Mouse (Mus musculus): ENCODE measurements around the gene Col19a1.

Col19a1 gene

DNA sequence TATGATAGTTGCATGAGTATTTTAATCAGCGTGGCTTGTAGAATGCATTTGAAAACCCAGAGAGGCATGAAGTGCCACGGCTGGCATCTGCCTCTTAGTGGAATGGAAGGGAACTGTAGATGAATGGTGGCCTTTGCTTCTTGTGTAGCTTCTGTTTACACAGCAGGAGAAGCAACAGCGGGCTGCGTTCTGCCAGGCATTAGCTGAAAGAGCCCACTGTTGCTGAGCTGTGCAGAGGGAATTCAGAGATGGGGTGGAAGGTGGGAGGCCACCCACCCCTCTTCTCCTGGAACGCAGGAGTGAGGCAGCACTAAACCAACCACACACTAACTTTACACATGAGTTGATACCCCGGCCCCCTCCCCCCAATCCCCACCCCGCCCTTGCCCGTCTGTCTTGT, 356.8 kb downstream of the Col19a1 start:
- DNase-seq (ENCODE audit: low read depth in 1 of 2, low spot score in 2 of 2): no peak

DNA sequence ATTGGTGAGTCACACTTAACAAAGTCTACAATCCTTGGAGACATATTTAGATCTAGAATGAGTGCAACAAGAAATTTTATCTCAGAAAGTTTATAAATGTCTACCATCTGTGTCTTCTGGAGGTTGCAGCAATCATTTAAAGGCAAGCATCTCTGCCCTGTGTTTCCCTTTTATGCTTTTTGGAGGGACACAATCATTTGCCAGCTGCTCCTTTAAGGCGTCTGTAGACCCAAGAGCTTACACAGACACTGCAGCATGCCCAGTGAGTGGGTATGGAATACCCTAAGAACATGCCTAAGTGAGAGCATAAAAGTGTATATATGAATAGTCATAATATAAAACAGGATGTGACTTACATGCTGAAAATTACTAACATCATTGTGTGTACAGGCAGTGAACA, 357.7 kb downstream of the Col19a1 start:
- DNase-seq (ENCODE audit: low read depth in 1 of 2, low spot score in 2 of 2): no peak

DNA sequence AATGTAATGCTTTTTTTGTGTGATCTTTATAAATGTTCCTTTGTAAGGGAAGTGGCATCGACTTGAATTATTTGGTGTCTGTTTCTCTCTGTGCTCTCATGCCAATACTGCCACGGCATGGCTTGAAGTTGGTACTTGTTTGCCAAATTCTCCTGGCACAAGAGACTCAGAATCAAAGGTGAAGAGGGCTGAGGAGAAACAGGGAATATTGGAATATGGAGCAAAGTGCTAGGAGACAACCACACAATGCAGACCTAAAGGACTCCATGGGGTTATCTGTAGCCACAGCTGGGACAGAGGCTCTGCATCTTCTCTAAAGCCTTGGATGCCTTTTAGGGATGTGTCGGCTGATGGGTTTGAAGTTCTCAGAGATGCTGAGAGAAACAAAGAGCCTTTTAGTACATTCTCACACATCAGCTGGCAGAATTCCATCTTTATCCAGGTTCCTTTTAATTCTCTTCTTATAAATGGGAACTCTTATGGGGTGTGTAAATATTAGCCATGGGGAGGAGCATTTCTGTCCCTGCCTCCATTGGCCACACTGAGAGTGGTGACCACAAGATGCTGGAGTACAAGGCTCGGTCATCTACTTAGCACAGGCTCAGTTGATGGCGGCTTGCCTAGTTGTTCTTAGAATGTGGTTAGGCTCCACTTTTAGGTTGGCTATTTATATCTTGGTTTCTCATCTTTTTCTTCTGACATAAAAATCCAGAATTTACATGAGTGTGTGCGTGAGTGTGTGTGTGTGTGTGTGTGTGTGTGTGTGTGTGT, 360.1 kb downstream of the Col19a1 start:
- no peak for DNase-seq (ENCODE audit: low read depth in 1 of 2, low spot score in 2 of 2)

DNA sequence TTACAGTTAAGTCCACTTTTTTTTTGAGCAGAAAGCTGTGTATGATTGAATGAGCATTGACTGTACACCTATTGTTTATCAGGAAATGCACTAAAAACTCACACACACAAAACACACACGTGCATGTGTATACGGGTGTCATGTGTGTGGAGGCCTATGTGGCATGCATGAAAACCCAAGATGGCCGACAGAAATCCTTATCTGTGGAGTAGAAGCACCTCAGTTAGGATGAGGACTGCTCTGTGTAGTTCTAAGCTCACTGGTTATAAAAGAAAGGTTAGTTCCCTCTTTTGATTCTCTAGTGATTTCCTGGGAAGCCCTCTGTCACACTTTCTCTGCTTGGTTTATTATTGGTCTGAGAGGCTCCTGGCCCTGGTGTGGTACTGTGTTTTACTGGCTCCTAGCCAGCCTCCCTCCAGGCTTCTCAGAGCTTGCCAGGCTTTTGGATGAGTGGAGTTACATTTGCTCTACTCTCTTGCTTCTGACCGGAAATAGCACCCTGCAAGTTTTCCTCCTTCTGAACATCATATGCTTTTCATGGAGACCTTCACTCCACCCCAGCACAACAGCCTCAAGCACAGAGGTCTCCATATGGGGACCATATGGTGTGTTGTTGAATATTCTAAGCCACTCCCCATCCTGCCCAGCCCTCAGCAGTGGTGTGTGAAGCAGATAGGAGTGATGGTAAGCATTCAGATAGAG, 361.3 kb downstream of the Col19a1 start:
- DNase-seq (ENCODE audit: low read depth in 1 of 2, low spot score in 2 of 2): no peak

DNA sequence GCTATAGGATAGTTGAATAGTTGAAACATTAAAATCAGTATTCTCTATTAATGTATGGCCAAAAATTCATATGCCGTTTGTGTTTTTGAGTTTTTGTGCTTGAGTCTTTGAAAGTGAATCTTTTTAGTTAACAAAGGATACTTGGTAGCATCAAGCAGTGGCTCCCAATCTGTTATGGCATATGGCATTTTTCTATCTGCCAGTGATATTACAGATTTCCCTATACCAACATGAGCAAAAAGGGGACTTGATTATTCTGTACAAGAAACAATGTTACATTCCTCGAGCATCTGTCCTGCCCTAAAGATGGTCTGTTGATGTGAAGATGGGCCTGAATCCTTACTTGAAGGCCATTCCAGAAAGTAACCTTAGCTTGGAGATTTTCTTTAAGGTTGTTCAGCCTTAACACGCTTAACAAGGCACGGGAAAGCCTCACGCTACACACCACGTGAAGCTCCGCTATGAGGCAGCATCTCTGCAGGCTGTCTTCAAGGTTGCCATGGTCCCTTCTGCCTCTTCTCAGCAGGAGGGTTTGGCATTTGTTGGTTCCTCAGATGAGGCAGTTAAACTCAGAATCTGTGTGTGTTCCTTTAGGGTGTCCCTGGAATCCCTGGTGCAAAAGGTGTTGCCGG, 364.2 kb downstream of the Col19a1 start:
- no peak for DNase-seq (ENCODE audit: low read depth in 1 of 2, low spot score in 2 of 2)

DNA sequence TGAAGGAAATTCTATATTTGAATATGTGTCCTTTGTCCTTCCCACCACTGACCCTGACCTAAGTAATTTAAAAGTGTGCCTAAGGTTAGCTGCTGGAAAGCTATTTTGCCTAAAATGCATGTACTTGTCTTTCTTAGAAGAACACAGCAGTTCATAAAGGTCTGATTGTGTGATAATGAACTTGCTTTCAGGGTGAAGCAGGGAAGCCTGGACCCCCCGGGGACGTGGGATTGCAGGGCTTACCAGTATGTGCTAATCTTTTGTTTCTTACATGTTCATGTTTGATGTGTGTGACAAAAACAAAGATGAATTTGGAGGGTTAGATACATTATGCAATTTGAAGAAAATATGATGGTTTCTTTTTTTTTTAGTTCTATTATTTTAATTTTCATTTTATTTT, 365.0 kb downstream of the Col19a1 start:
- no peak for DNase-seq (ENCODE audit: low read depth in 1 of 2, low spot score in 2 of 2)

DNA sequence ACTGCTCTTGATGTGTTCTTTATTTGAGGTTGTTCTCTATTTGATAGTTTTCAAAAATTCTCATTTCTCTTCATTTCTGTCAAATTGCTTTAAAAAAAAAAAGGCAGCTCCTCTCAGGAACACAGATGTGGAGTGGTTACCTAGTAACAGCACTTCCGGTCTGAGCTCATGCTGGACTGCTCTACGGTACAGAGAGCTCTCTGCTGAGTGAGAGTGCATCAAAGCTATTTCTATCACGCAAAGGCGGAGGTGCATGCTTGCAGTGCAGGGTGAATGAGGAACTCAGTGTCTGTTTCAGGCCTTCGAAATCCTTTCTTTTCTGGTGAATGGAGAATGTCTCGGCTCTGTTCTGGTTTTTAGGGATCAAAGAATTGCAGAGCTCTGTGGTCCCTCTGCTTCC, 368.2 kb downstream of the Col19a1 start:
- no peak for DNase-seq (ENCODE audit: low read depth in 1 of 2, low spot score in 2 of 2)
